Mouse (Mus musculus) lung, embryonic 16.5 days (tissue): ENCODE data around the gene Rabif. TPM values are rescaled to one million over a fixed set of nuclear protein-coding genes. Genes with fewer than 3 reads are reported as not detected.
A peak's percentile ranks its signal among the peaks of the same experiment; 100 is the strongest.
"Not testable (repeated sequence)": the region's sequence is repeated elsewhere in the genome, so short reads cannot be mapped to it uniquely, and the experiment has no call there.

Source experiments
- ATAC-seq: fragments of 200-750 bp; cut with Nextera tagmentation; 2 replicates; pipeline ENCODE4 v1.8.0; 2017; ENCODE audit warnings: low read depth, mild to moderate bottlenecking, moderate library complexity
- H3K27ac ChIP-seq: fragments of 300-500 bp; sonication (generic); 2 replicates; pipeline ENCODE4 v1.5.1; 2014; ENCODE audit warnings: mild to moderate bottlenecking, control low read depth, low read length
- H3K27me3 ChIP-seq: fragments of 300-500 bp; sonication (generic); 2 replicates; pipeline ENCODE4 v1.6.1; 2014; ENCODE audit warnings: low read depth, low read length, mixed read lengths; ENCODE audit not compliant: control insufficient read depth, insufficient read depth
- H3K36me3 ChIP-seq: fragments of 300-500 bp; sonication (generic); 2 replicates; pipeline ENCODE4 v1.6.1; 2014; ENCODE audit warnings: low read length; ENCODE audit not compliant: control insufficient read depth, insufficient read depth
- H3K4me1 ChIP-seq: fragments of 300-500 bp; sonication (generic); replicated peaks from 2 replicates; pipeline ENCODE4 v1.6.1; 2014; ENCODE audit warnings: low read length, mixed read lengths; ENCODE audit not compliant: control insufficient read depth, insufficient read depth
- H3K4me2 ChIP-seq: fragments of 300-500 bp; sonication (generic); 2 replicates; pipeline ENCODE4 v1.6.1; 2014; ENCODE audit warnings: low read depth, low read length, control low read depth
- H3K4me3 ChIP-seq: fragments of 300-500 bp; sonication (generic); 2 replicates; pipeline ENCODE4 v1.5.1; 2014; ENCODE audit warnings: mild to moderate bottlenecking, low read length, control low read depth
- H3K9ac ChIP-seq: fragments of 300-500 bp; sonication (generic); 2 replicates; pipeline ENCODE4 v1.6.1; 2014; ENCODE audit warnings: low read length, control low read depth
- H3K9me3 ChIP-seq: fragments of 300-500 bp; sonication (generic); 2 replicates; pipeline ENCODE4 v1.6.1; 2016; ENCODE audit warnings: low read length; ENCODE audit not compliant: control insufficient read depth
- WGBS: fragments of 180-500 bp; shearing (Covaris S2); extraction: QIAGEN DNeasy Blood & Tissue Kit; methylation state at CpG from one replicate; pipeline ENCODE4 v1.1.7; 2014; 5-methylcytosine and 5-hydroxymethylcytosine counted together
- polyA plus RNA-seq: library from polyadenylated mRNA; unstranded; fragments of >200 nt; fragmentation: Nextera tagmentation; extraction: Ambion mirVana; gene quantifications from 2 replicates; pipeline ENCODE4 v1.2.1, GENCODE M21; 2015

Gene Rabif
- 37.3 and 39.2 TPM in 2 replicates for polyA plus RNA-seq

GRCm38 (mm10) chr1:134494428-134495215 is at the start of gene Rabif:
Gene Rabif (plus strand): TSS chr1:134494648.
- Histone ChIP-seq H3K27me3 (no peaks in the 10 kb centered on the region), H3K36me3 (peaks cover 6% of the 10 kb centered on the region), H3K4me3 (peak within 1 kb of the TSS; percentile 89), H3K9ac (peak within 1 kb of the TSS; percentile 85), H3K4me2 (peak within 1 kb of the TSS; percentile 79), H3K4me1 (peaks cover 11% of the 10 kb centered on the region), H3K27ac (peak within 1 kb of the TSS; percentile 97), H3K9me3 (no peaks in the 10 kb centered on the region)
- WGBS, result 0% methylated on average over 56 of the region's 58 CpGs
- ATAC-seq, result peak; percentile 99

GRCm38 (mm10) chr1:134445418-134445817 is 49.0 kb upstream of the Rabif start:
- H3K36me3 ChIP-seq, result no peaks in the 10 kb centered on the region
- no peak overlapping the region for H3K4me3 ChIP-seq
- no peaks in the 10 kb centered on the region for H3K9me3 ChIP-seq
- 70% methylated on average over 2 of the region's 2 CpGs for WGBS
- no peaks in the 10 kb centered on the region for H3K27me3 ChIP-seq
- no peak overlapping the region for H3K4me2 ChIP-seq
- ATAC-seq, result no peak
- no peaks in the 10 kb centered on the region for H3K4me1 ChIP-seq
- H3K27ac ChIP-seq, result no peak overlapping the region
- no peak overlapping the region for H3K9ac ChIP-seq

- H3K36me3 ChIP-seq, H3K4me3 ChIP-seq, H3K27ac ChIP-seq, H3K4me1 ChIP-seq, ATAC-seq, H3K9me3 ChIP-seq, H3K4me2 ChIP-seq, H3K27me3 ChIP-seq, H3K9ac ChIP-seq: not testable (repeated sequence)
- WGBS, result 56% methylated on average over 3 of the region's 3 CpGs
Measured at GRCm38 (mm10) chr1:134448537-134448936, 45.9 kb upstream of the Rabif start.

- Histone ChIP-seq H3K27ac (no peak overlapping the region), H3K27me3 (no peaks in the 10 kb centered on the region), H3K9ac (no peak overlapping the region), H3K4me1 (no peaks in the 10 kb centered on the region; the same call in 1 of the 2 replicates), H3K4me3 (no peak overlapping the region), H3K9me3 (no peaks in the 10 kb centered on the region), H3K36me3 (no peaks in the 10 kb centered on the region), H3K4me2 (no peak overlapping the region)
- WGBS, result 71% methylated on average over 4 of the region's 4 CpGs
- no peak for ATAC-seq
Measured at GRCm38 (mm10) chr1:134450201-134450600, 44.2 kb upstream of the Rabif start.

GRCm38 (mm10) chr1:134450986-134451385 is 43.5 kb upstream of the Rabif start:
- H3K4me2 ChIP-seq, result no peak overlapping the region
- no peaks in the 10 kb centered on the region for H3K36me3 ChIP-seq
- WGBS, result 49% methylated on average over 3 of the region's 3 CpGs
- H3K9me3 ChIP-seq, result no peaks in the 10 kb centered on the region
- H3K27ac ChIP-seq, result no peak overlapping the region
- no peak overlapping the region for H3K4me3 ChIP-seq
- no peak for ATAC-seq
- H3K4me1 ChIP-seq, result peaks cover 1% of the 10 kb centered on the region
- H3K27me3 ChIP-seq, result no peaks in the 10 kb centered on the region
- H3K9ac ChIP-seq, result no peak overlapping the region

GRCm38 (mm10) chr1:134454904-134455824 is 39.3 kb upstream of the Rabif start, which contains the start of gene Klhl12:
Gene Klhl12 (plus strand): TSS chr1:134455531.
- Histone ChIP-seq H3K9me3 (no peaks in the 10 kb centered on the region), H3K4me1 (peaks cover 4% of the 10 kb centered on the region), H3K4me3 (peak within 1 kb of the TSS; percentile 84), H3K36me3 (peaks cover 3% of the 10 kb centered on the region; the same call in 1 of the 2 replicates), H3K4me2 (peak within 1 kb of the TSS; percentile 80), H3K9ac (peak within 1 kb of the TSS; percentile 91), H3K27ac (peak within 1 kb of the TSS; percentile 65), H3K27me3 (no peaks in the 10 kb centered on the region)
- under 1% methylated on average over 56 of the region's 61 CpGs for WGBS
- ATAC-seq, result peak; percentile 95

- Histone ChIP-seq H3K36me3 (peaks cover 5% of the 10 kb centered on the region; the same call in 1 of the 2 replicates), H3K27me3 (no peaks in the 10 kb centered on the region), H3K4me3 (peak overlapping the region; percentile 84), H3K4me2 (peak overlapping the region; percentile 76), H3K9ac (peak overlapping the region; percentile 91), H3K9me3 (no peaks in the 10 kb centered on the region), H3K4me1 (peaks cover 4% of the 10 kb centered on the region), H3K27ac (no peak overlapping the region)
- ATAC-seq, result no peak
- WGBS, result 19% methylated on average over 5 of the region's 5 CpGs
Measured at GRCm38 (mm10) chr1:134456060-134456459, 38.4 kb upstream of the Rabif start.

- Histone ChIP-seq H3K9me3 (no peaks in the 10 kb centered on the region), H3K27me3 (no peaks in the 10 kb centered on the region), H3K4me2 (no peak overlapping the region), H3K27ac (no peak overlapping the region), H3K4me3 (no peak overlapping the region), H3K36me3 (peaks cover 8% of the 10 kb centered on the region; the same call in 1 of the 2 replicates), H3K9ac (no peak overlapping the region), H3K4me1 (peaks cover 4% of the 10 kb centered on the region)
- 90% methylated on average over 7 of the region's 7 CpGs for WGBS
- ATAC-seq, result no peak
Measured at GRCm38 (mm10) chr1:134458139-134458727, 36.2 kb upstream of the Rabif start.
